Mouse (Mus musculus) frontal cortex, postnatal 10 days (tissue): ENCODE data around the gene Fli1.

Experiments
- DNase-seq, 2 experiments: peaks; one replicate each; pipeline ENCODE4 v3.0.0; 2022; ENCODE audit warnings: low spot score in 2 of 2, mixed read lengths in 1 of 2

The Fli1 gene

DNA sequence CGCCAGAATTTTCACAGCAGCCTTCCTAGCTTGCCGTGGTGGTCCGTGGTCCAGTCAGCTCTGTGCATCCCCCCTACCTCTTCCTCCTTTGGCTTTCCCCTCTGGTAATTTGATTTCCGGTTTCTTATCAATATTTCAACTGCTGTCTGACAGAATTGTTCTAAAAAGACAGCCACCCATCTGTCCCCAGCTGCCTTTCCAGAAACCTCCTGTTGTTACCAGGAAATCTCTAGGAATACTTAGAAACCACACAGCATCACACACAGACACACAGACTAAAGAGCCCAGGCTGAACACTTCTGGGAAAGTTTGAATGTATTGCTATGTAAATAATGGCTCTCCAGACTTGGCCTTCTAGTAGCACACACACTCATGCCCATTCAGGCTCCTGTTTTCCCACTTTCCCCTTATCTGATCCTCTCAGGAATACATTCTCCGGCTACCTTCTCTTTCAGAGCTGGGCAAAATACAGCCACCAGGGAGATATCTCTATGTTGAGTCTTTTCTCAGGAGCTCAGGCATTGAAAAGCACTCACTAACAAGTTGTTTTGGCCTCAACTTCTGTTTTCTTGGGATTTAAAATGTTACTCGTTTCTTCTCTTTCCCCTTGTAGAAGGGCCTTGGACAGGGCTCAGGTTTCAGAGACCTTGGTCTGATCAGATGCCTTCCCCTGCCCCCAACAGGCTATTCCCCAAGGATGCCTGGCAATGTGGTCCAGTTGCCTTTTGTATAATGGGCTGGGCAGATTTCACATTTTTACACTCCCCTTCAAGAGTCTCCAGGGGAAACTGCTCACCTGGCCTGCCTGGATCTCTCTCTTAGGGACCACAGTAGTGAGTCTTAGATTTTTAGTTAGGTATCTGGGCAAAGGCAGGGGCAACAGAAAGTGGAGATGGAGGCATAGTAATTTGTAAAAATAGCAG is 7.1 kb upstream of the Fli1 start:
- no peak for DNase-seq

DNA sequence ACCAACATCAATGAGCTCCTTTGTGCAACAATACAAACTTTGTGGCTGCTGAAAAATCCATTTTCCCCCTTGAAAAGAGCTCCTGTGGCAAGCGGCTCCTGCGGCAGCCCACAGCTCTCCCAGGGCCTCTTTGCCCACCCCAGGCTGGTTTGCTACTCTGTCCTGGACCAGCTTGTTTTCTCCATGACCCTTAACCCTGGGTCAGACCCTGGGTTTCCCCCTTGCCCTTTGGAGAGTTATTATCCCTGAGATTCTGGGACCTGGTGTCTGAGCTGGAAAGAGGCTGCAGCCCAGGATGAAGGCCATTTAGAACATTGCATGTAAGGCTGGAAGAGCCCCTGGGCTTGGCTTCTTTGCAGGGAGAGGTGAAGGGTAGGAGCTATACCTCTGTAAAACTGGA is 4.1 kb upstream of the Fli1 start:
- DNase-seq: no peak

DNA sequence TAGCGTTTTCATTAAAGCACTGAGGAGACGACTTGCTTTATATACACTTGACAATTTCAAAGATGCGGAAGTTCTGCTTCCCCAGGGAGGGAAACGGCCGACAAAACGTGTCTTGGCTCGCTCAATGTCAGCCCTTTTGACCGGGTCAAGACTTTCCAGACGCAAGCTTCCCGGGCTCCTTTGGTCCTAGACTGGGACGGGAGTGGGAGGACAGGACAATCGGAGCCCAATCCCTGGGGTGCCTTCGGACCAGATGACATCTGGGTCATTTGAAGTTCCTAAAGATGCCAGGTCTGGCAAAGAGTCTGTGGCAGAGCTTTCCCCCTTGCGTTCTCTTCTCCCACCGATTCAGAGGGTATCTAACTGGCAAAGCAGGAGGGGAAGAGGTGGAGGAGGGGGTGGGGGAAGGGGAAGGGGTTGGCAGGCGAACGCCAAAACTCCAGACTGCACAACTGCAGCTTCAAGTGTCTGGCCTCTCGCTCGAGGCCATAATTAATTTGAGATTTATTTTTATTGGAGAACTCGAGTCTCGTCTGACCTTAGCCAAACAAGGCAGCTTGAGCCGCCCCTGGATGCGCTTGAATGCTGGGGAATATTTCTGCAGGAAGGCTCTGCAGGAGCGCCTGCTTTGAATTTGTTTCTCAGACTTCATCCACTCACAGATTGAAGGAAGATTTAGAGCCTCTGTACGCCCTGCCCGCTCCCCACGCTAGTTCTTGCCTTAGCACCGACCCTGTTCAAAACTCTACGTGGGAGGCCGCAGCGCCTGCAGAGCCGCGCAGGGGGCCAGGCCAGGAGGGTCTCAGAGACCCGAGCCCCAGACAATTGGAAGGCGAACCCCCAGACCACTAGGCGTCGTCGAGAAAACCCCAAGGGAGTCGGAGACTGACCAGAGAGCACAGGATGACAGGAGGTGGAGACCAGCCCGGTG is 2.3 kb upstream of the Fli1 start:
- DNase-seq: no peak

DNA sequence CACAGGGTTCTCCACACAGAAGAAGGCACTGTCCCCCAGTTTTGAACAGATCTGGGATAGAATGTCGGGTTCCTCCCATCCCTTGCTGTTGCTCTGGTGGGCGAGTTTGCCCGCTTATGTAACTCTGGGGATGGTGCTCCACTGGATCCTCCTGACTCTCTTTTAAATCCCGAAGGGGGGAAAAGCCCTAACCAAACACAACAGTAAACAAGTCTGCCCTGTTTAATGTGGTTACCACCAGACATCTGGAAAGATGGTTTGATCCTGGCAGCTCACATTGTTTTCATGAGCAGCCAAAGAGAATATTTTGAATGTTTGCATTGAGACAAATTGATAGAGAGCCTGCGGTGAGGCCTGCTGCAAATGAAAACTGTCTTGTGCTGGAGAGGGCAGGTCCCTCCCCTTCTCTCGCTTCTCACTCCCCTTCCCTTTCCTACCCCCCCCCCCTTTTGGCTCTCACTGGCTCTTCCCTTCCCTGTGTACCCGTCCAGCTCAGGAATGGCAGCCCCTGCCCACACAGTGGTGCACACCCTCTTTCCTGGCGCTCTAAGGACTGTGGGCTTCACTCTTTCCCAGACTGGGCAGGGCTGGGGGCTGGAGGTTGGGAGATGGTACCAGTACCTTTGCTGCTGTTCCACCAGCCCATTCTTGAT is 1.4 kb upstream of the Fli1 start:
- DNase-seq: no peak

DNA sequence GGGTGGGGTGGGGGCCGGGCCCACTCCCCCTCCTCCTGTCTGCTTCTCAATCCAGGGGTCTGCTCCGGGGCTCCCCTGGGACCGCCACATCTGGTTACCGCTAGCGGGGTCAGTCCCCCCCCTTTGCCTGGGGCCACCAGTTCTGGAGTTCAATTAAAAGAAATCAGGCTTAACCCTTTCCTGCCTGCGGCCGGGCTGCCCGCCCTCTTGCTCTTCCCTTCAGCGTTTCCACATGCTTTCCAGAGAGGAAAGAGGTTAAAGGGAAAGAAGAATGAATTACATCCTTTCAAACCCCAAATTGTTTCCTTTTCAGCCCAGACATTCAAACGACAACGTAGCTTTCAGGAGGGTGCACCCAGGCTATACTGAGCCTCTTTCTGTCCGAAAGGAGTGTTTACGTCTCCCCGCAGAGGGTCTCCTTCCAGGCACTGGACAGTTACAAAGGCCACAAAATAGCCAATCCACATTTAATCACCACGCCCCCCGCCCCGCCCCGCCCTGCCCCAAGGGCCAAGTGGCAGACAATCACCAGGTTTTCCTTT is 450 bp upstream of the Fli1 start:
- DNase-seq: no peak

DNA sequence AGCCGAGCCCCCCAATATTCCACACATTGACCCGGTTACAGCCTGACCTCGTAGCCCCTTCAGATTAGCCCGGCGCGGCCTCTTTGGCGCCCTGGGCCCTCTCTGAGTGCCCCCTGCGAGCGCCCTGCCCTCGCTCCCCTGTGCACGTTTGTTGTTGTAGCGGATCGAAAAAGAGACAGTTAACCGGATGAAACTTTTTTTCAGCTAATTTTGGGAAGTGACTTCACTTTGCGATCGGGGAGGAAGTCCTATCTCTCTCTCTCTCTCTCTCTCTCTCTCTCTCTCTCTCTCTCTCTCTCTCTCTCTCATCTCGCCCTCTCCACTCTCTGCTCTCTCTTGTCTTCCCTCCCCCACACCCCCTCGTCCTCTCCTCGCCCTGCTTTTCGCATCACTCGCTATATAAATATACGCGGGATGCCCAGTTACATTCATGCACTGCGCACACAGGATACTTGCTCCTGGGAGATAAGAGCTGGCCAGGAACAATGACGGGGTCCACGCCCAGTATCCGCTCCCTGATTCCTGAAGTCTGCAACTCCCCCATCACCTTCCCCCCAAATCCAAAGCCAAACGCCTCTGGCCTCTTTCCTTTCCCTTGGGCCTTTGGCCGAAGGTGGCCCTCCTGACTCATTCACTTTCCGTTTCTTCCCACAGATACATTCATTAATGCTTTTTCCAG is 1.3 kb downstream of the Fli1 start:
- no peak for DNase-seq

DNA sequence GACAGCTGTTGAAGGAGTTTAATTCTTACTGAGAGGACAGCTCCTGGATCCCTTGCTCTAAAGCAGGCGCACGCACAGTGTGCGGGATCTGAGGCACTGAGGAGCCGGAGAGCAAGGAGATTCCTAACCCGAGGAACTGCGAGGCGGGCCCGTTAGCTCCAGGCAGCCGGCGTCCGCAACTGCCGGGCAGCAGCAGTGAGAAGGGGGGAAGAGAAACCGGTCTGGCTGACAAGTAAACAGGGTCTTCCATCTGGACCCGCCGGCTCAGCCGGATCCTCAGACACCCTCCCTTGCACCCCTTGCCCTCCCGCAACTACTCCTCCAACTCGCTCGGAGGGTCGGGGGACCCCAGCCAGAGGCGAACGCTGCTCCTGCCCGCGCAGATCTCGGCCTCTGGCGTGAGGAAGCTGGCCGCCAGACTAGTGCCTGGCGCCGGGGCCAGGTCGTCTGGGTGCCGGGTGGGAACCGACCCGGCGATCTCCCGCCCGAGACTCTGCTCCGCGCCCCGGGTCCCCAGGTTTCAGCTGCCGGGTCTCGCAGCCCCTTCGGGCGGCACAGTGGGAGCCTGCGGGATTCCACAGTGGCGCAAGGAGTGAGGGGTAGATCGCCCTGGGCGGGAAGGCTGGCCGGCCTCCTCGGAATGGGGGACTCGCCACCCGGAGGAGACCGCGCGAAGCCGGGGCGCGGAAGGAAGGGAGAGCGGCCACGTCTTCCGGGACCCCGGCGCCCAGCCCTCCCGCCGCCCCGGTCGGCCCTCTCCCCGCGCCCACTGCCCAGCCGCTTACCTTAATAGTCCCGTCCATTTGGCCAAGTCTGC is 2.0 kb downstream of the Fli1 start:
- no peak for DNase-seq

DNA sequence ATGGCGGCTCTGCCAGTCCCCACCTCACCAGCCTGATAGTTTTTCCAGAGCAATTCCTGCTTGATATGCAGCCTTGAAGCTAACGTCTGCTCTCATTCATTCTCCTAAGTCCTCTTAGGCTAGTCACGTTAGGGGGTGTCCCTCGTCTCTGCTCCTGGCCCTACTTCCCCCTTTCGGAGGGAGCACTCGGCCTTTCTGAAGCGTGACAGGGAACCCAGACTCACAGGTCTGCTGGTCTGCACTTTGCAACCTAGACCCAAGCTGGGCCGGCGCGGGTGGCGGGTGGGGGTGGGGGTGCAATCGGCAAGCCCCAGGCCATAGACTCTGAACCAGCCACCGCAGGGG is 2.6 kb downstream of the Fli1 start:
- no peak for DNase-seq

DNA sequence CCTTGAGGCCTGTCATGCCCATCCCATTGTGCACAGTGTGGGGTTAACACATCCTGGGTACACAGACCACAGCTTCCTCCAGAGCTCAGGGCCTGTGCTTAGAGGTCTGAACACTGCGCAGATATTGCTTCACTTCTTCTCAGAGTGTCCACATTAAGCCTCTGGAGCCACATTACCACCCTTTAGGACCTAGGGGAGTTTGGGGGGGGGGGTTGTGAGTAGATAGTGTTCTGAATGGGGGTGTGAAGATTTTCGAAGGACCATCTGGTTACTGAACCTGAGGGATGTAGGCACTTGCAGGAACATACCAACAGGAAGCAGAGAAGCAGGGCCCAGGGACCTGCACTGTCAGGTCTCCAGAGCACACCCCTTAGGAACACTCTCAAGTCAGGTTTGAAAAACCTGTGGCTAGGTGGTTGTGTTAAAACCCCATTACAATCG is 3.3 kb downstream of the Fli1 start:
- no peak for DNase-seq

DNA sequence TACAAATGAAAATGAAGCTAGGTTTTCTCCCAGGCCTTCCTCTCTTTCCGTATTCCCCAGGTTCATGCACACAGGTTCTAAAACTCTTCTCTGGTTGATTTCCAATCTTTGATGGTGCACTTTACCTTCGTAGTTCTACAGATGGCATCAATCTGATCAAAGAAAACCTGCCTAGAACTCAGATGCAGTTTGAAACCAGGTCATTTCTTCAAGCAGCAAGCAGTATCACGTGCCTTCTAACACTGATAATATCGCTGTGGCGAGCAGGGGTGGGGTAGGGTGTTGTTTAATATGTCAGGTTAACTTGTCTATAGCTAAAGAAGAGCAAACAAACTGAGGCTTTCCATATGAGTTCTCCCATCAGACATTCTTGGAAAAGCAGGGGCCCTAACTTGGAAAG is 4.5 kb downstream of the Fli1 start:
- no peak for DNase-seq

DNA sequence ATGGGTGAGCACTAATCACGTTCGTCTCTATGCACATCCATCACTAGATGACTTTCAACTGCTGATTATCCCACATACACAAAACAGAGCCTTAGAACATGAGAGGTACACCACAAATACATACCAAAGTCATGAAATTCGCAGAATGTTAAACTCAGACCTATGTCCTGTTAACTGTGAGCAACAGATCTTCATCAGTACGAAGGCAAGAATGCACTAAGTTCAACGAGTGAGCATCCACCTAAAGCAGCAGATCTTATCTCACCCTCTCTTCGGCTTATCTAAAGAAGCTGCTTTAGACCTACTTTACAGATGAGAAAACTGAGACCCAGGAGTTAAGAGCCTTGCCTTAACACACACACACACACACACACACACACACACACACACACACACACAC is 5.0 kb downstream of the Fli1 start:
- DNase-seq: no peak

DNA sequence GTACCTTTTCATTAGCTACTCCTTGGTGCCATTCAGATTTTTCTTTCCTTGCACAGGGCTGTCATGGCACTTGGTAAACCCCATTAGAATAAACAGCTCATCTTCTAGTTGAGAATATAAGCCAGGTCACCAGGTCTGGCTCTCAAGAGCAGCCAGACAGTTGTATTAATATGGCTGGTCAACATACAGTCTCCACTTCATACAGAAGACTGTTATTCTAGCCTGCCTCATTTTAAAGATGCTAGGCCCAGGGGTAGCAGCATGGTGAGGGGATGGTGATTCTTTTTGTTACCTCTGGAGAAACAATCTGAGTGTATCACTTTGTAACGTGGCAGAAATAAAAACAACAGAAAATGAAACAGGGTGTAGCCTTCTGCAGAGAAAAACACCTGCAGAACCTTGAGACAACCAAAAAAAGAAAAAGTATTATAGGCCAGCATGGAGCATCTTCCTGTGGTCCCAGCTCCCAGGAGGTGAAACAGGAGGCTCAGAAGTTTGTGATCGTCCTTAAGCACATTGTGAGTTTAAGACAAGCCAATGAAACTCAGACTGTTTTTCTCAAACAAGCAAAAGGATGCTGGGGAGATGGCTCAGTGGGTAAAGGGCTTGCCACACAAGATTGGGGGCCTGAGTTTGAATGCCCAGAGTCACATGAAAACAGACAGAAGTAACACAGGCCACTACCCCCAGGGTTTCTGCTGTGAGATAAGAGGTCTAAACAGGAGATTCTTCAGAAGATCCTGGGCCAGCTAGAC is 7.3 kb downstream of the Fli1 start:
- no peak for DNase-seq

DNA sequence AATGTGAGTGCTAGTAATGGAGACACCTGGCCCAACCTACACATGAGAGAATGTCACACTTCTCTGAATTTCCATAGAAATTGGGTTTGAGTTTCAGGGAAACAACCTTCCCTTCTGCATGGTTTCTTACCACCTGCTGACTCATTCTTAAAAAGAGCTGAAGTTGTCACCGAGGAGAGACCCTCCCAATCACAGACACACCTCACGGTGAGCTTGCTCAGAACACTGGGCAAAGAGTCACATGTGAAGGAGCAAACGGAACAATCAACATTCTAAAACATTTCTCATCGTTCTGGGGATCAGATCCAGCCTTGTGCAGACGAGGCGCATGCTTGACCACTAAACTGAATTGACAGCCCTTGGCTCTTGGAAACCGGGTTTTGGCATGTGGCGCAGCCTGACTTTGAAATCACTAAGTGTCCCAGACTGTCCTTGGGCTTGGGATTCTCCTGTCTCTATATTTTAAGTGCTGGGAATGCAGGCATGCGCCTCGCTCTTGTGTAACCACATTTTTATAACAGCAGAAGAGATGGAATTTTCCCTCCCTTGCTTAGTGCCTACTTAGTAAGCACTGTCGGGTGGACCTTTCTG is 8.5 kb downstream of the Fli1 start:
- no peak for DNase-seq

DNA sequence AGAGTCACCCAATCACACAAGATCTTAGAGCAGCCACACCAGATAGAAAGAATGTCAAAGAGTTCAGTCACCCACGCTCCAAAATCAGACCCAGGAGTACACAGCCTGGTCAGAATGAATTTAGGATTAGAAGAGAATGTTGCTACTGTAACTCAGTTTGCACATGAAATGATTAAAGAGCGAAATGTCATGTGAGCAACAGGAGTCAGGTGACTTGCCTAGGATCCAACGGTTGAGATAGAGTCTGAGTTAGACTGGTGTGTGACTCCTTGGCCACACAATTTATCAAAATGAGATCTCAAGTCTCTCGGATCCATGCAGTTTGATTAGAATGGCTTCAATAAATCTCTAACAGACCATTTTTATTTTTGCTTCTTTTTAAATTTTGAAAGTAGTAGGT is 11.1 kb downstream of the Fli1 start:
- DNase-seq: no peak

DNA sequence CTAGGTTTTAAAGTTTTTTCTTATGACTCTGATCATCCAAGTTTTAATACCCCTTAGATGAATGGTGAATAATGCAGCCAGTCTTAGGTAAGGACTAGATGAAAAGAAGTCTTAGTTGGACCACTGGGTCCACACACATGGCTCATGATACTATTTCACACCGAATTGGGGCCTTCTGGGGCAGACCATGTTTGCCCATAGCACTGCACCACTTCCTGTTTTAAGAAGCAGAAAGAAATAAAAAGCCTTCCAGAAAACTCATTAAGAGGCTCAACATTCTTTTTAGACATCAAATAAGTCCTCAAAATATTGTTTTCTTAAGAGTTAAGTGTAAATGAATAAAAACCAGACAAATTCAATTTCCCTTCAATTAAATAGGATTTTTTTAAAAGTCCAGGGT is 11.7 kb downstream of the Fli1 start:
- DNase-seq: no peak

DNA sequence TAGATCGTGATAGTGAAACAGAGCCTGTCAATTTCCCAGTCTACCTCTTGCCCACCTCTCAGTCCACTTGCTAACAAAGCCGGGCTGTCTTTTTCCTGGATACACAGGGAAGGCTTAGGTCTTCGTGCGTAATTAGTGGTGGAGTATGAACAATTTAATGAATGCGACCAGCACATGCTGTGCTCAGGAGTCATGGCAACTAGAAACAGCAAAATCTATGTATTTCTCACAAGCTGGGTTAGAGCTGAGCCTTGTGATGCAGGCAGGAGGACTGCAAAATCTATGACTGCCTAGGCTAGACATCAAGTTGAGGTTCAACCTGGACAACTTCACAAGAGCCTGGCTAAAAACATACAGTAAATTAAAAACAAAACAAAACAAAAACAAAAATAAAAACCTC is 12.5 kb downstream of the Fli1 start:
- DNase-seq: no peak

DNA sequence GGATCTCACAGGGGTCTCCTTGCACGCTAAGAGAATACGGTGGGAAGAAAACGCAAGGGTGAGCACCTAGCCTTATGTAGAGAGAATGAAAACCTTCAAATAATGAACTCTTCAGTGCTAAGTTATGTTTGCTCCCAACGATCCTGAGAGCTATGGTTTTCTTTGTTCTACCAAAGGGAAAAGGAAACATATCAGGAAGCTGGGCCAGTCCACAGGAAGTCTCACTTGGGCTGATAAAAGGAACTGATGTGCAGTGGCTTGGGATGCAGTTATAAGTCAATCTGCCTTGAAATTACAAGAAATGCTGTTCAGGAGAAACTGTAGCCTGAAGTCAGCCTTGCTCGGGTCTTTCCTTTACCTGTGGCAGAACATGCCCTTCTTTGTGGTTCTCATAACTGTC is 13.1 kb downstream of the Fli1 start:
- no peak for DNase-seq

DNA sequence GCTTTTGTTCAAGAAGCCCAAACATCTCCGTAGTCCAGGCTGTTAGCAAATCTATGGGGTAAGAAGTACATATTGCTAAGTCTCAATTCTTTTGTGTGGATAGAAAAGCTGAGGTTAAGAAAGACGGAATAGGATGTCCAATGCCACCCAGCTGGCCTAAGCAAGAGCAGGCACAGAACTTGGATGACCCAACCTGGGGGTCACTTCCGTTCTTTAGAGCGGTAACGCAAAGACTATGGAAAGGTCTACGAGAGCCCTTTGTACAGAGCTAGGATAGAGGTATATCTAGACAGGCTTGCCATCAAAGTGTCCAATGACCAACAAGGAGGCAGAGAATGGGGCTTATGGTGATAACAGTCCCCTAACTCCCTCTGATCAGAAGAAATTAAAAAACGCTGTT is 15.3 kb downstream of the Fli1 start:
- DNase-seq: no peak

DNA sequence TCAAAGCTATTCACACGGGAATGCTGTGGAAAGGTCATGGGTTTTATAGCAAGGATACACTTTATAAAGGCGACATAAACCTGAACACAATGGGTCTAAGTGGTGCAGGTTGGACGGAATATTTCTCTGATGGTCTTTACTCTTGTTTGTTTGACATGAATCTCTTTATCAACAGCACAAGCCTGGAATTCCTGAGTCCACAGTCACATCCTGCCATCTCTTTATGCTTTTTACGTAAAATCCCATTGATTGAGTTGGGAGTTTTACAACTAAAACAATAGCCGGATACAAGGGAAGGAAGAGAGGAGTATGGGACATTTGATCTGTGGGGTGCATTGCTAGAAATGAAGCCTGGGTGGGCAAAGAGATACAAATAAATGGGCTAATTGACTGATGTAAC is 16.9 kb downstream of the Fli1 start:
- DNase-seq: no peak
